ENCODE assay signal across 16 mouse cellular contexts in the genomic region with DNA sequence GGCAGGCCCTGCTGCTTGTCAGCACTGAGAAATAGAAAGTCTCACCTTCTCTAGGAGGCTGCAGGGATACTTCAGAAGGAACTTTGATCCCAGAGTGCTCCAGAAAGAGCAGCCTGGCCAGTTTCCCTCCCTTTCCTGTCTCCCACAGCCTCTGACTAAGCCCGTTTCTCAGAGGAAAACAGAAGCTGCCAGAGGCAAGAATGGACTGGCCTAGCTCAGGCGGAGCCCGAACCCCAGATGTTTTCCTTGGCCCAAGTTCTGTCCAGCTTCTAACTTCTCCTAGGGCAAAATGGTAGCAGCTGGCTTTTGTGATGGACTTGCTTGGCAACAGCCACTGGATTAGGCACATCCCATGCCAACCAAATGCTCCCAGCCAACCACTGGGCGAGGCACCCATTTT.
DNase-seq lines count a peak whose midpoint lies in the region; ATAC-seq and TF ChIP-seq lines count a peak whose summit lies in the region.
"Had no signal": no experiment of that assay in that cellular context is flagged by ENCODE, and none has a peak within 500 bp of the region (broad histone marks: within the 10 kb centered on the region; RNA-seq: fewer than 3 reads in every experiment).

No protein-coding gene starts in this region.

- no peak for TF ChIP-seq EP300 in stomach, postnatal 0 days (optimal IDR thresholded peaks at IDR 0.05)

- no peaks in the 10 kb centered on the region for H3K9me3 ChIP-seq in stomach, postnatal 0 days (ENCODE audit: control insufficient read depth, low read length)
- H3K9me3 ChIP-seq: liver, embryonic 13.5 days; megakaryocyte, embryonic 14.5 days had no signal

- ATAC-seq in stomach, postnatal 0 days (ENCODE audit: low FRiP score, low TSS enrichment): peak; percentile 28; the same call in 1 of the 2 replicates
- ATAC-seq: inflammation-experienced regulatory T-cells, adult 6 months; Patski had no signal

- intact Hi-C loops in gastrocnemius, postnatal 14 days (cut with DNase I; ENCODE audit: low total_unique reads): no loop called here
- intact Hi-C loops in gastrocnemius, postnatal 36 days (cut with DNase I): no loop called here
- intact Hi-C loops in heart, postnatal 36 days (cut with DNase I): no loop called here
- intact Hi-C loops in left cerebral cortex, postnatal 10 days (cut with DNase I): loop anchor here (10.0 kb wide), 1 partner anchor 336 kb away; no protein-coding TSS in a partner anchor

- no peak for TF ChIP-seq POLR2A in thymus, adult 2 months (IDR thresholded peaks at IDR 0.05; ENCODE audit: control insufficient read depth, extremely low read depth, insufficient read depth, low read length, poor library complexity)

- H3K4me1 ChIP-seq in stomach, postnatal 0 days (replicated peaks; ENCODE audit: control insufficient read depth, insufficient read depth): no peaks in the 10 kb centered on the region
- no peaks in the 10 kb centered on the region for H3K4me1 ChIP-seq in thymus, adult 2 months (replicated peaks; ENCODE audit: control insufficient read depth, insufficient read depth, low read length)

- no peaks in the 10 kb centered on the region for H3K27me3 ChIP-seq in stomach, postnatal 0 days (ENCODE audit: control insufficient read depth, insufficient read depth, low read length)
- no peaks in the 10 kb centered on the region for H3K27me3 ChIP-seq in thymus, adult 2 months (ENCODE audit: control insufficient read depth, insufficient read depth, low read length)
- H3K27me3 ChIP-seq: liver, embryonic 13.5 days; megakaryocyte, embryonic 14.5 days; Patski had no signal

- TF ChIP-seq CTCF in stomach, postnatal 0 days (IDR thresholded peaks at IDR 0.05; ENCODE audit: low read depth): no peak
- TF ChIP-seq CTCF in thymus, adult 2 months (IDR thresholded peaks at IDR 0.05; ENCODE audit: borderline replicate concordance, control insufficient read depth, extremely low read depth, insufficient read depth, low read length, poor library complexity): no peak

- H3K36me3 ChIP-seq in stomach, postnatal 0 days (ENCODE audit: control insufficient read depth, insufficient read depth, low read length): no peaks in the 10 kb centered on the region
- no peaks in the 10 kb centered on the region for H3K36me3 ChIP-seq in thymus, adult 2 months (ENCODE audit: control insufficient read depth, insufficient read depth, low read length)
- H3K36me3 ChIP-seq: liver, embryonic 13.5 days had no signal

- no peak overlapping the region for H3K4me2 ChIP-seq in stomach, postnatal 0 days (replicated peaks; ENCODE audit: low read depth)
- H3K4me2 ChIP-seq: liver, embryonic 13.5 days had no signal

- WGBS in stomach, postnatal 0 days: 52% methylated on average over 4 of the region's 4 CpGs
- WGBS in thymus, adult 2 months: 91% methylated on average over 4 of the region's 4 CpGs

- H3K27ac ChIP-seq in stomach, postnatal 0 days (replicated peaks): no peak overlapping the region
- no peak overlapping the region for H3K27ac ChIP-seq in thymus, adult 2 months (ENCODE audit: control insufficient read depth, insufficient read depth, low read length)
- H3K27ac ChIP-seq: liver, embryonic 13.5 days had no signal

- DNase-seq in gastrocnemius, postnatal 14 days: peak; percentile 11
- DNase-seq in gastrocnemius, postnatal 36 days: no peak
- peak; percentile 28 to 34 for DNase-seq in urinary bladder, adult 18-20 months (ENCODE audit: low spot score in 2 of 2)
- no peak for DNase-seq in urinary bladder, postnatal 10 days (ENCODE audit: low spot score)
- peak; percentile 21 to 44 for DNase-seq in heart, postnatal 36 days
- no peak for DNase-seq in stomach, postnatal 0 days (ENCODE audit: low spot score)
- DNase-seq in thymus, adult 2 months: no peak
- DNase-seq in left cerebral cortex, postnatal 10 days (ENCODE audit: extremely low spot score in 1 of 2, low spot score in 2 of 2): no peak
- DNase-seq: adrenal gland, postnatal 25 days; B cell, adult 2 months; cerebellum, adult 11 months; embryo, embryonic 11 days; liver, embryonic 13.5 days had no signal

- H3K4me3 ChIP-seq in stomach, postnatal 0 days (ENCODE audit: low read depth, low read length): no peak overlapping the region
- no peak overlapping the region for H3K4me3 ChIP-seq in thymus, adult 2 months (ENCODE audit: control insufficient read depth, insufficient read depth, low read length)
- H3K4me3 ChIP-seq: liver, embryonic 13.5 days; megakaryocyte, embryonic 14.5 days had no signal

- no peak overlapping the region for H3K9ac ChIP-seq in stomach, postnatal 0 days (ENCODE audit: low read length)
- H3K9ac ChIP-seq: liver, embryonic 13.5 days had no signal

Comparison
In these comparisons a context has a peak if more than half of its experiments do, and no peak if none do; other contexts are left out.
1. DNase-seq: peak in gastrocnemius, postnatal 14 days (single experiment), urinary bladder, adult 18-20 months (2 of 2) and heart, postnatal 36 days (2 of 2); none in gastrocnemius, postnatal 36 days (0 of 2), urinary bladder, postnatal 10 days (single experiment), stomach, postnatal 0 days (single experiment), thymus, adult 2 months (single experiment) and left cerebral cortex, postnatal 10 days (0 of 2).